Mouse (Mus musculus) thymus, postnatal 0 days (tissue): Measurements from ENCODE around the gene Entpd3. TPM values are rescaled to one million over a fixed set of nuclear protein-coding genes. Genes with fewer than 3 reads are reported as not detected.

ENCODE experiments used
- polyA plus RNA-seq: library from polyadenylated mRNA; unstranded; fragments of >200 nt; fragmentation: Nextera tagmentation; extraction: Ambion mirVana; gene quantifications from 2 replicates; pipeline ENCODE4 v1.2.1, GENCODE M21; 2015

The Entpd3 gene
- polyA plus RNA-seq, 1 experiment from 2014 or later = 0.34 TPM

Other genes starting within 250 kb of the Entpd3 start
- gene Myrip, start 238.3 kb upstream of the Entpd3 start, polyA plus RNA-seq = 0.40 TPM in 1 of 2 replicates, not detected in the other
- 262 and 286 TPM in 2 replicates for gene Eif1b, start 47.6 kb upstream of the Entpd3 start, polyA plus RNA-seq
- gene Rpl14, start 31.6 kb downstream of the Entpd3 start, polyA plus RNA-seq = 877 and 894 TPM in 2 replicates